Mouse (Mus musculus) R1 (cell line): Measurements from ENCODE around the gene Kdm5b.

Experiments used
- DNase-seq: peaks from one replicate; pipeline ENCODE4 v3.0.0-alpha.2; 2018; ENCODE audit warnings: low read depth, low spot score

Kdm5b gene

DNA sequence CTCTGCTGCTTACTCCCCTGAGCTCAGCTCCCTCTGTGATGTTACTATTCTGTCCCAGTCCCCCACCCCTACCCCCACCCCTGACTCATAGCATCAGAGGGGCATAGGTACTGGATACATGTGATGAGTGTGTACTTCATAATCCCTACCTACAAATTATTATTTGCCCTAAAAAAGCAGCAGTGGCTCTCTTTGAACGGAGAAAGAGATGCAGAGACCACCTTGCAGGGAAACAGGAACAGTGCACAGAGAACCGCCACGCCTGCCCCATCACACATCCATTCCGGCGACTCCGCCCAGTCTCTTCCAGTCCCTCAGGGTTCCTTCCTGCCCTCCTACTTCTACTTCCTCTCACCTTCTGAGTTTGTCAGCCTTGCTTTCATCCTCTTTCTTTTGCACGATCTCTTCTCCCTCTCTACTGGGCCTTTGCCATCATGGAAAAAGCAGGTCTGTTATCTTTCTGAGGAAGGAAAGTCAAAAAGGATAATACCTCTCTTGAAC is 10.3 kb upstream of the Kdm5b start, which contains the start of gene Mgat4e:
TSS of gene Mgat4e (minus strand) at position 51 of the 501 bp plus-strand sequence.
- peak; percentile 45 for DNase-seq

GRCm38 (mm10) chr1:134551869-134552268 is 8.1 kb upstream of the Kdm5b start:
- DNase-seq = no peak

GRCm38 (mm10) chr1:134552396-134552795 is 7.6 kb upstream of the Kdm5b start:
- no peak for DNase-seq

- peak; percentile 85 for DNase-seq
Observed at GRCm38 (mm10) chr1:134555240-134555870, 4.6 kb upstream of the Kdm5b start.

DNA sequence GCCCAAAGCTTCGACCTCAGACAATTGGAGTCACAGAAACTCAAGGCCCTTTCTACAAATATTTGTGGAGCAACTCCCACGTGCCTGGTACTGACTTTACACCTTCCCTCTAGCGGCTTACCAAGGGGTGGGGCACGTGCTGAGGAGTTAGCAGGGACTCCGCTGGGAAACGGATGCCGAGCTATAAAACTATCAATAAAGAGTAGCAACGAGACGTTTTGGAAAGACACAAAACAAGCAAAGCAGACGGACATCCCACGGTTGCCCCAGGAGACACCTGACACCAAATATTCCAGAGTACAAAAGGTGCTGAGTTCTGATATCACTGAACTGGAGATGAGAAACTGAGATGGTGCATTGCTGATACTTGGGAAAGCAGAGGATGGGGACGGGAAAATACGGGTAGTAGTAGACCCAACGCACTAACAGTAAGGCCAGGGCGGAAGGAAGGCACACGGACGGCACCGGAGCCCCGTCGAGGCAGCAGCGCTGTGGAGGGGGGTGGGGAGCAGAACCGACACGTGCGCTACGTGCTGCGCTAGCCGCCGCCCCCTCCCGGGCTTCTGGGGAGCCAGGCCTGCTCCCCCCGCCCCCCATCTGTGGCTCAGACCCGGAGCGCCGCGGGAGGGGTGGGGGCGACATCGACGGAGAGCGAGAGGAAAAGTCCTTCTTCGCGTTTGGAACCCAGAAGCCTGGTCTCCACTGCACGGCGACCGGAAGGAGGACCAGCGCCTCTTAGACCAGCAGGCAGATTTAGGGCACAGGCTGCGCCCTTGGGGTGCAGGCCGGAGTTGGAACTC is 3.9 kb upstream of the Kdm5b start:
- DNase-seq = peak; percentile 79

- DNase-seq = peak; percentile 99
Observed at GRCm38 (mm10) chr1:134556671-134557218, 3.2 kb upstream of the Kdm5b start.

DNA sequence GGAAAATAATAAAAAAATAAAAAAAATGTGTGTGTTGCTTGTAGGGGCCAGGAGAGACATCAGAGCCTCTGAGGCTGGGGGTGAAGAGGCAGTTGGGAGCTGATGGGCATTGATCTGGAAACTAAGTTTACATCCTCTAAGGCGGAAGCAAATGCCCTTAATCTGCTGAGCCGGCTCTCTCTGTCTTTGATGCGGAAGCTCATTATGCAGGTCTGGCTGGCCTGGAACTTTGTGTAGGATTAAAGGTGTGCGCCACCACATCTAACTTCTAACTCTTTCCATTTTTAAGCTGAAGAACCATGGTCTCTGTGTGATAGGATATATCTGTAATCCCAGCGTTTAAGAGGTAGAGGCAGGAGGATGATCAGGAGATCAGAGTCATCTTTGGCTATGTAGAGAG is 1.5 kb upstream of the Kdm5b start:
- DNase-seq = no peak

- DNase-seq = no peak
Observed at GRCm38 (mm10) chr1:134559226-134559625, 745 bp upstream of the Kdm5b start.

DNA sequence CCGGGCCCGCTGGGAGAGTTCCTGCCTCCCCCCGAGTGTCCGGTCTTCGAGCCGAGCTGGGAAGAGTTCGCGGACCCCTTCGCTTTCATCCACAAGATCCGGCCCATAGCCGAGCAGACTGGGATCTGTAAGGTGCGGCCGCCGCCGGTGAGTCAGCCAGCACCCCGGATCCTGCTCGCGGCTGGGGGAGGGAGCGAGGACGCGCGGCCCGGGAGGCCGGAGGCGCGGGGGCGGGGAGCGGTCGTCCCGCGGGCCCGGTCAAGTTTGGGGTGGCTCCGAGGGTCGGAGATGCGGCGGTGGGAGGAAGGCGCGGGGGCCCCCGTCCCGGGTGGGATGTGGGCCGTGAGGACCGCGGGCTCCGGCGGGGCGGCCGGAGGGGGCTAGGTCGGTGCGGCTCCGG is 425 bp downstream of the Kdm5b start:
- no peak for DNase-seq

DNA sequence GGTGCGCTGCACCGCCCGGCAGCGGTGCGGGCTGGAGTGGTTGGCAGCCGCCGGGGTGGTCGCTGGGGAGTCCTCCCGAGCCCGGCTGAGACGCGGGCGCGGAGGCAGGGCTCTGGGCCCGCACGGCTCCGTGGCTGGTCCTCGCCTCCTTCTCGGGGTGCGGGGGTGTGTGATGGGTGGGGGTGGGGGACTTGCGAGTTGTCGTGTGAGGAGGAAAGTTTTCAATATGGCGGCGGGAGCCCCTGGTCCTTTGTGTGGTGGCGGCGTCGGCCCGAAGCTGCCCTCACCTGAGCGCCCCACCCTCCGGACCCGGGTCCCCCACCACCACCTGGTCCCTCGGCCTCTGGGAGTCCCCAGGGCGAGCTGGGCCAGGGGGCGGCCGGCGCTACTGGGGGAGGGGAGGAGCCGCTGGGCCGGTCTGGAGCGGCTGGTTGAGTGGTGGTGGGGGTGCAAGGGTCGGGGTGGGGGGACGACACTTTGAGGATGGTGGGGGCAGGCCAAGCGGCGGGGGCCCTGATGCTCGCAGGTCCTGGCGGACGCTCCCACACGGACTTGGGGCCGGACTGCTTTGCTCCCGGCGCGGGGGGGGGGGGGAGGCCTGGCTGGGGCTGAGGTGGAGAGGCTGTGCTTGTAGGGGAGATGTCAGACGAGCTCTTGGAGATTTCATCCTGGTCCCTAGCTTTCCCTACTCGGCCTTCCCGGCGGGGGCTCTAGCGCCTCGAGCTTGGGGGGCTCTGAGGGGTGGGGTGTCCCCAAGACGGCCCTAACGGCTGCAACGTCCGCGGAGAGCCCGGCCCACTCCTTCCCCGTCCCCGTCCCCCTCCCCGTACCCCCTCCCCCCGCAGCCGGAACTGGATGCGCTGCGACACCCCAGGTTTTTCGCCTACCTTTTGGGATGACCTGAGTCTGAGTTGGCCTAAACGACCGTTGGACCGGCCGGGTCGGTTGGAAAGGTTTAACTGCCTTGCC is 1.1 kb downstream of the Kdm5b start:
- DNase-seq = peak; percentile 71

DNA sequence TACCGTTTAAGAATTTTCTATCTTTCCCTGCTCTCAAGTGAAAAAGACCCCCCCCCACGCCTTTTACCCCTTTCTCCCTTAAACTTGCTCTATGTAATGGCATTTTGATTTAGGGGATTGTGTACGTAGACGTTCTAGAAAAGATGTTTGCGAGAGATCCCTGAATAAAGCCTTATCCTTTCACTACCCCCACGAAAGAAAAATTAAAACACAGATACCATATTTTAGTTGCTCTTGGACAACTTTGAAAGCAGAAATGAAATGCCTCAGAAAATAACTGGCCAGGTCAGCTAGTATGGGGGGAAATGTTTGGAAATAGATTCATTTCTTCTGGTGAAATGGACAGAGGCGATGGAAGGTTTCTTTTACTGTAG is 1.8 kb downstream of the Kdm5b start:
- DNase-seq = no peak

DNA sequence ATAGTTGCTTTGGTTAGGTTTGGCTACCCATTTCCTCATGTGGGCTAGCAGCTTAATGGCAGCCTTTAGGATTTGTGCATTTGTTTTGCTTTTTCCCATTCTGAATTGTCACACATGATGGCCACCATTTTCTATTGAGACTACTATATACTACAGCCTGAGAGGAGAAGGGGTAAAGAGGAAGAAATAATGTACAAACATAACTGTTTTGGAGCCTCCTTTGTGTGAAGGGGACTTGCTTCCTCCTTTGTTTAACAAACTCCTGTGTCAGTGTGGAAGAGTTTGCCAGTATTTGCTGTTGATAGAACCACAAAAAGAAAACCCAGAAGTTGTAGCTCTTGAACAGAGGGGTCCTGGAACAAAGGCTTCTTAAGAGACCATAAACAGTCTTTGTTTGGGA is 2.5 kb downstream of the Kdm5b start:
- no peak for DNase-seq

- no peak for DNase-seq
Observed at GRCm38 (mm10) chr1:134563726-134564125, 3.8 kb downstream of the Kdm5b start.

DNA sequence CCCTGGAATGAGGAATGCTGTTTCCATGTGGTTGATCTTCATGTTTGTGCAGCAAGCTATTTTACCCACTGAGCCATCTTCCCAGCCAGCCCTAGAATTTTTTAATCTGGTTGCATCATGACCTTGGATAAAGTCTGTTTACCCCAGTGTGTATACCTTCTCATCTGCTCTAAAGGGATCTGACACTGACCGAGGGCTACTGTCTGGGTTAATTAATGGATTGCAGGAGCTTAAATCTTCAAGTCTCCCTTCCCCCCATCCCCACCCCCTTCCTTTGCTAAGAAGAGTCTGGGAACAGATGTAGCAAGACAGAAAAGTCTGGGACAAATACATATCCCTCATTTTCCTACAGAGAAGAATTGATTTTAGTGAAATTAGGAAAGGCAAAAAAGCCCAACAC is 7.5 kb downstream of the Kdm5b start:
- no peak for DNase-seq

DNA sequence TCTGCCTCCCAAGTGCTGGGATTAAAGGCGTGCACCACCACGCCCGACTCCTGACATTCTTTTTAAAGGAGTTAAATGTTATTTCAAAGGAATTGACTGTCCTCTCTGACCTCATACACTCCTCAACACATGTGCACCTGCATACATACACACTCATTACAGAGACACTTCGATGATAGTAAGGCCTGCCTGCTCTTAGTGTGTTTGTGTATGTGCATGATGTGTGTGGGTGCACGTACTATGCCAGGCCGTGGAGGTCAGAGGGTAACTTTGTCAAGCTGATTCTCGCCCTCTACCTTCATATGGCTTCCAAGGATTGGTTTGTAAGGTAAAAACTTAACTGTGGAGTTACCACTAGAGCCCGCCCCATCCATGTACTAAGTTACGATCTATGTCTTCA is 10.2 kb downstream of the Kdm5b start:
- peak; percentile 83 for DNase-seq

- DNase-seq = peak; percentile 99
Observed at GRCm38 (mm10) chr1:134570631-134571030, 10.7 kb downstream of the Kdm5b start.

DNA sequence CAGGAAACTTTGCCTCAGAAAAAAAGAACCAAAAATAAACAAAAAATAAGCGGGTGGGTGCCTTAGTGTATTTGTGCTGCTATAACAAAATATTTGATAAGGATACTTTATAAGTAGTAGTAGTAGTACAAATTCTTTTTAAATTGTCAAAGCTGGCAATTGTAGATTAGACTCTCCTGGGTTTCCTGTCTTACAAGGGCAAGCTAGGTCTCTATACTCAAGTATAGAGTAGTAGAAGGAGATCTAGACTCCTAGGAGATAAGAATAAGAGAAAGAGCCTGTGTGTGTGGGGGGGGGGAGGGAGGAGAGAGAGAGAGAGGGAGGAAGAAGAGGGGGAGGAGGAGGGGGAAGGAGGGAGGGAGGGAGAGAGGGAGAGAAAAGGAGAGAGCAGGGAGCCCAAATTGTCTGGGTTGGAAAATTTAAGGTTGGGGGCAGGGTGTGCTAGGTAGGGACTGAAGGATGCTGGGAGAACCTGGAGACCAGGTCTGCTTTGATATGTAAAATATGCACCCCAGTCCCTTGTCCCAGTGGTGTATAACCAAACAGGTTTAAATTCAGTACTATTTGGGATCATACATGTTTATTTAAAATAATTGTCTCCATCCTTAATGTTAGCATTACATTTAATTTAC is 13.4 kb downstream of the Kdm5b start:
- peak; percentile 68 for DNase-seq

GRCm38 (mm10) chr1:134573932-134574315 is 14.0 kb downstream of the Kdm5b start:
- no peak for DNase-seq

DNA sequence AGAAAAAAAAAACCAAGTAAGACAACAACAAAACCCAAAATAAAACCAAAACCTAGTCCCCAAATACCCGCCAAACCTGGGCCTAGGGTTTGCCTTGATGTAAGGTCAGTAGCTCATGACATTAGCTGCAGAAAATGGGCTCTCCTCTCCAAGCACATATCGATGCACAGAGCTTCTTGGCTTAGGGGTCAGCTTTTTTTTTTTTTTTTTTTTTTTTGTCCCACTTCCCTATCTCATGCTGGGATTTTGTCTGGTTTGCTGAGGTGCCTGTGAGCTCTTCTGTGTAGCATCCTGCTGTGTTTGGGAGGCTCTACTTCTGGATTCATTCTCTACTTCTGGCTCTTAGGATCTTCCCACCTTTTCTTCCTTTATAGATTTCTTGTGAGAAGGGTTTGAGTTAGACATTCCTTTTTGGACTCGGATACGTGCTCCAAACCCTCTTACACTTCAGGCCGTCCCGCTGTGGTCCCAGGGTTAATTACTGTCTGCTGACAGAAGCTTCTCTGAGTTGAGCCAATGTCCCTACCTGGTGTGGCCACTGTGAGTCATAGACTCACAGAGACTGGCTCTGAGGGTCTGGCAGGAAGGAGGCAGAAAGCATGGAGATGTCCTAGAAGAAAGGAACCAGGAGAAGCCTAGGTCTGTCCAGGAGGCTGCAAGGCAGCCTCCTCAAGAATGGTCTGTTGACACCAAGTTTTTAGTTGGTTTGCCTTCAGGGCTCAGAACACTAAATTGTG is 17.6 kb downstream of the Kdm5b start:
- DNase-seq = no peak

DNA sequence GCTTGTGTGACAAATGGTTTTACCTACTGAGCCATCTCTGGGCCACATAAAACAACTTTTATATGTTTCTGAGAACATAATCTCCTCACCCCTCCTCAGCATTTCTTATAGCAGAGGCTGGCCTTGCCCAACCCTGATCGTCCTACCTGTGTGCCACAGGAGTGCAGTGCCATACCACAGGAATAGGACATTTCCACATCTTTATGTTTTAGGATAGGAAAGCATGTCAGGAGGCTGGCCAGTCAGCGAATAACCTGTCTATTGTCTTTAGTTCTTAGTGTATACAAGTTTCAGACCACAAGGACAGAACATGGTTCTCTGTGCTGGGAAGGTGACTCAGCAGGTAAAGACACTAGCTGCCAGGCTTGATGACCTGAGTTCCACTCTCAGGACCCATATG is 20.8 kb downstream of the Kdm5b start:
- no peak for DNase-seq
